In the genomic region with DNA sequence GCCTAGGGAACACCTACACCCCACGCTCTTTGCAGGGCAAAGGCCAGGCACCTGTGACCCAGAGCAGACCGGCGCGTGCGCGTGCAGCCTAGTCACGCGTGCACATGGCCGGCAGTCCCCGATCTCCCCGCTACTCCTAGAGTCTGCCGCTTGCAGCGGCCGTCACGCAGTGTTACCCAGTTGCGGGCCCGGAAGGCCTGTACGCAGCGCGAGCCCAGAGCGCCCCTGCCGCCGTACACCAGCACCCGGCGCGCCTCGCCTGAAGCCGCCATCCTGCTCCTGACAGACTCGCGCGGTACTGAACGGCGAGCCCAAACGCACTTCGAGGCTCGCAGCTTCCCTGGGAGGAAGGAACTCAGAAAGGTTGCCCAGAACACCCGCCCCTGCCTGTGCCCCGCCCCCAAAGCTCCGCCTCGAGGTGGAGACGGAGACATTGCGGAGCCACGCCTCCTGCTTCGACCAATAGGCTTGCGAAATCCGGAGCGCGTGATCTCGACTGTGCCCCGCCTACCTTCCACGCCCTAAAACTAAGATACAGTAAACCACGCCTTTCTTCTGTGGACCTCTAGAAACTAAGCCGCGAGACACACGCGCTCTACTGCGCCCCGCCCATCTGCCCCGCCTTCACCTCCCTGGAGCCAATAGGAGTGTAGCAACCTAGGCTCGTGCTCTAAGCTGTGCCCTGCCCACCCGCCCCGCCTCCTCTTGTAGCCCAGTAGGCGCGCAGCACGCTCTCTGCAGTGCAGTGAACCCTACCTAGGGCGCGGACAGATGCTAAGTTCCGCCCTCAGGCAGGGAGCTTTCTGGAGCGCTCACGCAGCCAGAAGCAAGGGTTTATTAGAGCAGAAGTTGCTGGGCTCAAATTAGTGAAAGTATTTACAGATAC, we compare ENCODE assay signal across 8 mouse cellular contexts. TPM values are rescaled to one million over a fixed set of nuclear protein-coding genes. Genes with fewer than 3 reads are reported as not detected.
DNase-seq lines count a peak whose midpoint lies in the region; ATAC-seq lines count a peak whose summit lies in the region.

A gene (minus strand): TSS at position 406 of the 886 bp plus-strand sequence.

- H3K4me2 ChIP-seq in kidney, embryonic 15.5 days: peak within 1 kb of the TSS; percentile 85

- DNase-seq in B cell, adult 2 months: peak; percentile 96 to 97
- DNase-seq in brain, adult 2 months (ENCODE audit: low read depth, low spot score): peak; percentile 100
- peak; percentile 100 for DNase-seq in heart, embryonic 10.5 days (ENCODE audit: low spot score)
- peak; percentile 98 for DNase-seq in liver
- peak; percentile 94 to 95 for DNase-seq in spleen, postnatal 4 days (ENCODE audit: low spot score in 2 of 2)

- WGBS in heart, embryonic 10.5 days: 0% methylated on average over 63 of the region's 70 CpGs
- WGBS in kidney, embryonic 15.5 days: under 1% methylated on average over 70 of the region's 70 CpGs

- H3K9me3 ChIP-seq in heart, embryonic 10.5 days: no peaks in the 10 kb centered on the region
- no peaks in the 10 kb centered on the region for H3K9me3 ChIP-seq in kidney, embryonic 15.5 days (replicated peaks)

- H3K9ac ChIP-seq in kidney, embryonic 15.5 days: peak within 1 kb of the TSS; percentile 60

- H3K27me3 ChIP-seq in heart, embryonic 10.5 days (ENCODE audit: insufficient read depth, poor library complexity, severe bottlenecking): 0 out of 2 replicates have a peak, but pooled peaks cover 7% of the 10 kb centered on the region
- no peaks in the 10 kb centered on the region for H3K27me3 ChIP-seq in kidney, embryonic 15.5 days

- H3K4me3 ChIP-seq in heart, embryonic 10.5 days: peak within 1 kb of the TSS; percentile 90
- peak within 1 kb of the TSS; percentile 67 for H3K4me3 ChIP-seq in kidney, embryonic 15.5 days (replicated peaks)

- ATAC-seq in erythroblast, adult 5-6 weeks (replicated peaks; ENCODE audit: low FRiP score, poor library complexity, severe bottlenecking): peak; percentile 98
- ATAC-seq in kidney, embryonic 15.5 days (replicated peaks; ENCODE audit: low FRiP score): peak; percentile 99
- peak; percentile 97 for ATAC-seq in monocyte, adult 5-6 weeks (replicated peaks; ENCODE audit: insufficient number of reproducible peaks, low FRiP score, low TSS enrichment, poor library complexity, severe bottlenecking)

- H3K36me3 ChIP-seq in heart, embryonic 10.5 days: no peaks in the 10 kb centered on the region; the same call in 1 of the 2 replicates
- H3K36me3 ChIP-seq in kidney, embryonic 15.5 days: peaks cover 6% of the 10 kb centered on the region

- H3K27ac ChIP-seq in heart, embryonic 10.5 days: peak within 1 kb of the TSS; percentile 89
- H3K27ac ChIP-seq in kidney, embryonic 15.5 days: peak within 1 kb of the TSS; percentile 89

- peaks cover 10% of the 10 kb centered on the region; the same call in 1 of the 2 replicates for H3K4me1 ChIP-seq in heart, embryonic 10.5 days
- H3K4me1 ChIP-seq in kidney, embryonic 15.5 days: peaks cover 21% of the 10 kb centered on the region

RNA-seq across cellular contexts. Expression of the gene that starts here (rescaled TPM):
- total RNA-seq in erythroblast, adult 5-6 weeks (2015; ENCODE audit: low replicate concordance): 9.6 and 22.3 TPM in 2 replicates
- 3.5 and 4.0 TPM in 2 replicates for total RNA-seq in erythroblast, adult 5-6 weeks (2017; ENCODE audit: low replicate concordance)
- 110 and 116 TPM in 2 replicates for polyA plus RNA-seq in heart, embryonic 10.5 days (2016; fragmentation: Nextera tagmentation; extraction: Ambion mirVana)
- polyA plus RNA-seq in kidney, embryonic 15.5 days (2015; fragmentation: Nextera tagmentation; extraction: Ambion mirVana): 173 and 175 TPM in 2 replicates
- total RNA-seq in monocyte, adult 5-6 weeks (2017): 11.9 to 30.2 TPM (median 15.1 TPM) in 3 replicates

Comparison
In these comparisons a context has a peak if more than half of its experiments do, and no peak if none do; other contexts are left out.
1. Peak in every context shown above with its lines: DNase-seq, ATAC-seq, H3K4me3 ChIP-seq and H3K27ac ChIP-seq.